8 mouse cellular contexts compared by ENCODE assay signal in genomic region chr3:6865462-6866147, GRCm38 (mm10).
DNase-seq lines count a peak whose midpoint lies in the region; ATAC-seq lines count a peak whose summit lies in the region.

No protein-coding gene starts in this region.

- no peak overlapping the region for H3K27ac ChIP-seq in hindbrain, embryonic 15.5 days (replicated peaks)
- H3K27ac ChIP-seq in hindbrain, embryonic 12.5 days: no peak overlapping the region

- H3K9ac ChIP-seq in hindbrain, embryonic 15.5 days: no peak overlapping the region
- no peak overlapping the region for H3K9ac ChIP-seq in hindbrain, embryonic 12.5 days

- H3K4me3 ChIP-seq in hindbrain, embryonic 15.5 days: no peak overlapping the region
- no peak overlapping the region for H3K4me3 ChIP-seq in hindbrain, embryonic 12.5 days

- H3K36me3 ChIP-seq in hindbrain, embryonic 15.5 days: no peaks in the 10 kb centered on the region
- no peaks in the 10 kb centered on the region for H3K36me3 ChIP-seq in hindbrain, embryonic 12.5 days

- 59% methylated on average over 3 of the region's 3 CpGs for WGBS in hindbrain, embryonic 15.5 days
- WGBS in hindbrain, embryonic 12.5 days: 68% methylated on average over 3 of the region's 3 CpGs

- no peaks in the 10 kb centered on the region for H3K4me1 ChIP-seq in hindbrain, embryonic 15.5 days (replicated peaks)
- no peaks in the 10 kb centered on the region for H3K4me1 ChIP-seq in hindbrain, embryonic 12.5 days

- no peaks in the 10 kb centered on the region for H3K27me3 ChIP-seq in hindbrain, embryonic 15.5 days
- H3K27me3 ChIP-seq in hindbrain, embryonic 12.5 days: no peaks in the 10 kb centered on the region

- H3K9me3 ChIP-seq in hindbrain, embryonic 15.5 days: no peaks in the 10 kb centered on the region
- H3K9me3 ChIP-seq in hindbrain, embryonic 12.5 days (replicated peaks): no peaks in the 10 kb centered on the region

- no peak overlapping the region for H3K4me2 ChIP-seq in hindbrain, embryonic 15.5 days
- no peak overlapping the region for H3K4me2 ChIP-seq in hindbrain, embryonic 12.5 days (replicated peaks)

- ATAC-seq in hindbrain, embryonic 15.5 days (ENCODE audit: low FRiP score, low read depth): peak; percentile 96
- no peak; the same call in 1 of the 2 replicates for ATAC-seq in hindbrain, embryonic 12.5 days (ENCODE audit: low FRiP score)

- DNase-seq in cerebellum, adult 8-10 months: peak; percentile 3
- DNase-seq in layer of hippocampus, adult 8-10 months (ENCODE audit: low spot score in 2 of 2): peak; percentile 50 to 67
- DNase-seq in ovary, postnatal 14 days (ENCODE audit: low spot score): peak; percentile 30
- no peak for DNase-seq in heart, adult 11 months
- no peak for DNase-seq in lung, postnatal 14 days
- DNase-seq in lung, postnatal 25 days (ENCODE audit: low spot score): no peak

Comparison
In these comparisons a context has a peak if more than half of its experiments do, and no peak if none do; other contexts are left out.
1. DNase-seq: peak in cerebellum, adult 8-10 months (single experiment), layer of hippocampus, adult 8-10 months (2 of 2) and ovary, postnatal 14 days (single experiment); none in heart, adult 11 months (single experiment), lung, postnatal 14 days (single experiment) and lung, postnatal 25 days (single experiment).